Comparison of ENCODE assay signal across 9 mouse cellular contexts in genomic region chr2:168250270-168250669, GRCm38 (mm10). TPM values are rescaled to one million over a fixed set of nuclear protein-coding genes. Genes with fewer than 3 reads are reported as not detected.
DNase-seq lines count a peak whose midpoint lies in the region; ATAC-seq lines count a peak whose summit lies in the region.
"Had no signal": no experiment of that assay in that cellular context is flagged by ENCODE, and none has a peak within 500 bp of the region (broad histone marks: within the 10 kb centered on the region; RNA-seq: fewer than 3 reads in every experiment).

No protein-coding gene starts in this region.

- no peak overlapping the region for H3K9ac ChIP-seq in liver, embryonic 12.5 days
- H3K9ac ChIP-seq in neural tube, embryonic 15.5 days (replicated peaks): no peak overlapping the region
- H3K9ac ChIP-seq: embryonic facial prominence, embryonic 15.5 days had no signal

- H3K4me1 ChIP-seq in liver, embryonic 12.5 days: no peaks in the 10 kb centered on the region
- H3K4me1 ChIP-seq in neural tube, embryonic 15.5 days: no peaks in the 10 kb centered on the region
- H3K4me1 ChIP-seq: embryonic facial prominence, embryonic 15.5 days had no signal

- intact Hi-C loops in gastrocnemius, postnatal 14 days (cut with DNase I; ENCODE audit: low total_unique reads): loop anchor here (10.0 kb wide), 1 partner anchor 385 kb away; no protein-coding TSS in a partner anchor

- no peaks in the 10 kb centered on the region for H3K9me3 ChIP-seq in liver, embryonic 12.5 days (replicated peaks)
- no peaks in the 10 kb centered on the region for H3K9me3 ChIP-seq in neural tube, embryonic 15.5 days (replicated peaks)
- H3K9me3 ChIP-seq: embryonic facial prominence, embryonic 15.5 days had no signal

- no peak overlapping the region for H3K4me3 ChIP-seq in liver, embryonic 12.5 days
- no peak overlapping the region for H3K4me3 ChIP-seq in neural tube, embryonic 15.5 days (replicated peaks)
- H3K4me3 ChIP-seq: embryonic facial prominence, embryonic 15.5 days had no signal

- H3K27me3 ChIP-seq in liver, embryonic 12.5 days (replicated peaks): peaks cover 62% of the 10 kb centered on the region
- peaks cover 5% of the 10 kb centered on the region; the same call in 1 of the 2 replicates for H3K27me3 ChIP-seq in neural tube, embryonic 15.5 days (replicated peaks)
- H3K27me3 ChIP-seq: embryonic facial prominence, embryonic 15.5 days had no signal

- no peaks in the 10 kb centered on the region for H3K36me3 ChIP-seq in liver, embryonic 12.5 days
- H3K36me3 ChIP-seq in neural tube, embryonic 15.5 days: no peaks in the 10 kb centered on the region
- H3K36me3 ChIP-seq: embryonic facial prominence, embryonic 15.5 days had no signal

- peak; percentile 39 for DNase-seq in 3134 (ENCODE audit: extremely low read depth, insufficient read length, low spot score)
- peak; percentile 69 for DNase-seq in WW6 (ENCODE audit: low read depth, low spot score)
- DNase-seq in cerebellum, postnatal 25 days: peak; percentile 84 to 93
- DNase-seq in gastrocnemius, postnatal 14 days: peak; percentile 68
- peak; percentile 89 for DNase-seq in kidney, postnatal 14 days
- peak; percentile 91 for DNase-seq in testis, postnatal 10 days (ENCODE audit: low spot score)

- H3K27ac ChIP-seq in liver, embryonic 12.5 days: no peak overlapping the region
- H3K27ac ChIP-seq in neural tube, embryonic 15.5 days (replicated peaks): no peak overlapping the region
- H3K27ac ChIP-seq: embryonic facial prominence, embryonic 15.5 days had no signal

- H3K4me2 ChIP-seq in liver, embryonic 12.5 days: no peak overlapping the region
- H3K4me2 ChIP-seq in neural tube, embryonic 15.5 days: no peak overlapping the region
- H3K4me2 ChIP-seq: embryonic facial prominence, embryonic 15.5 days had no signal

- 13% methylated on average over 8 of the region's 8 CpGs for WGBS in liver, embryonic 12.5 days (ENCODE audit: insufficient replicate concordance)
- 13% methylated on average over 8 of the region's 8 CpGs for WGBS in neural tube, embryonic 15.5 days

- peak; percentile 44; the same call in 1 of the 2 replicates for ATAC-seq in liver, embryonic 12.5 days
- ATAC-seq in neural tube, embryonic 15.5 days (ENCODE audit: low FRiP score): peak; percentile 68; the same call in 1 of the 2 replicates

RNA-seq across cellular contexts. Expression of gene Mocs3, which starts 19.8 kb away (rescaled TPM):
- total RNA-seq in gastrocnemius, postnatal 14 days (2021): 1 to 10 TPM; 4.0 to 4.7 TPM
- polyA plus RNA-seq in liver, embryonic 12.5 days (2016; fragmentation: Nextera tagmentation; extraction: Ambion mirVana): 8.9 and 9.4 TPM in 2 replicates
- 8.6 and 9.7 TPM in 2 replicates for polyA plus RNA-seq in neural tube, embryonic 15.5 days (2015; fragmentation: Nextera tagmentation; extraction: Ambion mirVana)

RNA-seq across cellular contexts. Expression of gene Dpm1, which starts 19.9 kb away (rescaled TPM):
- total RNA-seq in gastrocnemius, postnatal 14 days (2021): 10 to 100 TPM; 51.4 to 52.3 TPM
- polyA plus RNA-seq in liver, embryonic 12.5 days (2016; fragmentation: Nextera tagmentation; extraction: Ambion mirVana): 94.0 and 104 TPM in 2 replicates
- polyA plus RNA-seq in neural tube, embryonic 15.5 days (2015; fragmentation: Nextera tagmentation; extraction: Ambion mirVana): 63.9 and 74.7 TPM in 2 replicates

RNA-seq across cellular contexts. Expression of gene Gm20716, which starts 20.1 kb away (rescaled TPM):
- 10 to 100 TPM; 10.2 to 13.0 TPM for total RNA-seq in gastrocnemius, postnatal 14 days (2021)
- 6.4 and 7.3 TPM in 2 replicates for polyA plus RNA-seq in liver, embryonic 12.5 days (2016; fragmentation: Nextera tagmentation; extraction: Ambion mirVana)
- 17.6 and 20.7 TPM in 2 replicates for polyA plus RNA-seq in neural tube, embryonic 15.5 days (2015; fragmentation: Nextera tagmentation; extraction: Ambion mirVana)

RNA-seq across cellular contexts. Expression of gene Kcng1, which starts 31.3 kb away (rescaled TPM):
- under 1 TPM; 0.53 to 0.57 TPM for total RNA-seq in gastrocnemius, postnatal 14 days (2021)
- polyA plus RNA-seq in liver, embryonic 12.5 days (2016; fragmentation: Nextera tagmentation; extraction: Ambion mirVana): 0.19 and 0.45 TPM in 2 replicates
- 0.95 and 1.7 TPM in 2 replicates for polyA plus RNA-seq in neural tube, embryonic 15.5 days (2015; fragmentation: Nextera tagmentation; extraction: Ambion mirVana)

RNA-seq across cellular contexts. Expression of gene Adnp, which starts 43.4 kb away (rescaled TPM):
- 10 to 100 TPM; 19.4 to 23.0 TPM for total RNA-seq in gastrocnemius, postnatal 14 days (2021)
- polyA plus RNA-seq in liver, embryonic 12.5 days (2016; fragmentation: Nextera tagmentation; extraction: Ambion mirVana): 7.7 and 8.6 TPM in 2 replicates
- polyA plus RNA-seq in neural tube, embryonic 15.5 days (2015; fragmentation: Nextera tagmentation; extraction: Ambion mirVana): 3.4 and 7.9 TPM in 2 replicates

Comparison
In these comparisons a context has a peak if more than half of its experiments do, and no peak if none do; other contexts are left out.
1. DNase-seq: peak in every context shown above with its lines; median percentile 91 in testis, postnatal 10 days; 89 in kidney, postnatal 14 days; 88 in cerebellum, postnatal 25 days; 69 in WW6; 68 in gastrocnemius, postnatal 14 days; 39 in 3134.